Mouse (Mus musculus): ENCODE measurements around the gene Ogg1.

- TF ChIP-seq GATA1 (IDR thresholded peaks at IDR 0.05; ENCODE audit: borderline replicate concordance, low read length) (no peak), FLI1 (IDR thresholded peaks at IDR 0.05; ENCODE audit: low read length) (peak; percentile 15; the same call in 1 of the 2 replicates)
Measured at GRCm38 (mm10) chr6:113306322-113306985, 20.3 kb upstream of the Ogg1 start.
